Mouse (Mus musculus) E14TG2a.4 (cell line): Measurements from ENCODE around the gene Tm4sf1.

Experiments used
- CTCF ChIP-seq: conservative IDR thresholded peaks from 2 replicates; pipeline ENCODE4 v1.5.1; 2014; ENCODE audit warnings: low read length
- POU5F1 ChIP-seq: IDR thresholded peaks from 2 replicates; pipeline ENCODE4 v1.6.1; 2014; ENCODE audit warnings: low read length, borderline replicate concordance

DNA sequence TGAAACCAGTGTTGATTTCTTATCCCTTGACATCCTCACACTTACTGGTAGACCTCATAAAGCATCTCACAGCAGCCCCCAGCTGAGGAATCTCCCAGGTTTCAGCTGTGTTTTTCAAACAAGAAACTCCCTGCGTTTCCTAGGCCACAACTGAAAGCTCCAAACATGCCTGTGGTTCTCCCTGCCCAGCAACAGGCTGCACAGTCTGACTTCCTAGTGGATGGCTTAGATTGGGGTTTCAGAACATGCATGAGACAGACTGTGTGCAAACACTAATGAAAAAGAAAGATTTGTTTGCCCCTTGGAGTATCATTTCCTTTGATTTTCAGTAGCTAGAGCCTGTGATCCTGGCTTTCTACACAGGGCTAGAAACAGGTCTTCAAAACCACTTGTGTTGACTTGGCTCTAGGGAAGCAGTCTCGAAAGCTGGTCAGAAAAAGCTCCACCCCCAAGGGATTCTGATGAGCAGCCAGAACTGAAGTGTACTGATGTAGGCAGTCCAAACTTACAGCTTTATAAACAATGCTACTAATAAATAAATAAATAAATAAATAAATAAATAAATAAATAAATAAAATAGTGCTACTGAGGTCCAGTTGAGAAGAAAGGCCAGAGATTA lies at the start of gene Tm4sf1:
- TF ChIP-seq CTCF, result no peak
- no peak for TF ChIP-seq POU5F1
